Mouse (Mus musculus) forebrain, embryonic 14.5 days (tissue): ENCODE data around the gene Kctd10. TPM values are rescaled to one million over a fixed set of nuclear protein-coding genes. Genes with fewer than 3 reads are reported as not detected.
A peak's percentile ranks its signal among the peaks of the same experiment; 100 is the strongest.

ENCODE experiments used
- ATAC-seq: fragments of 200-750 bp; cut with Nextera tagmentation; 2 replicates; pipeline ENCODE4 v1.8.0; 2017; ENCODE audit warnings: mild to moderate bottlenecking, moderate library complexity
- DNase-seq: peaks from one replicate; pipeline ENCODE4 v3.0.0-alpha.2; 2015; ENCODE audit warnings: low spot score
- H3K27ac ChIP-seq: fragments of 300-500 bp; sonication (generic); 2 replicates; pipeline ENCODE4 v1.5.1; 2014; ENCODE audit warnings: low read depth, mild to moderate bottlenecking, control low read depth, low read length, moderate library complexity
- H3K27me3 ChIP-seq: fragments of 300-500 bp; sonication (generic); replicated peaks from 2 replicates; pipeline ENCODE4 v1.6.1; 2014; ENCODE audit warnings: low read length, control low read depth, mixed read lengths; ENCODE audit not compliant: control insufficient read depth, insufficient read depth
- H3K36me3 ChIP-seq: fragments of 300-500 bp; sonication (generic); 2 replicates; pipeline ENCODE4 v1.6.1; 2014; ENCODE audit warnings: low read length, control low read depth; ENCODE audit not compliant: control insufficient read depth, insufficient read depth
- H3K4me1 ChIP-seq: fragments of 300-500 bp; sonication (generic); 2 replicates; pipeline ENCODE4 v1.6.1; 2014; ENCODE audit warnings: antibody characterized with exemption, low read length, control low read depth; ENCODE audit not compliant: control insufficient read depth, insufficient read depth
- H3K4me2 ChIP-seq: fragments of 300-500 bp; sonication (generic); 2 replicates; pipeline ENCODE4 v1.6.1; 2014; ENCODE audit warnings: mild to moderate bottlenecking, control low read depth, low read length
- H3K4me3 ChIP-seq: fragments of 300-500 bp; sonication (generic); 2 replicates; pipeline ENCODE4 v1.5.1; 2014; ENCODE audit warnings: low read depth, low read length, control low read depth
- H3K9ac ChIP-seq: fragments of 300-500 bp; sonication (generic); 2 replicates; pipeline ENCODE4 v1.6.1; 2014; ENCODE audit warnings: mild to moderate bottlenecking, low read length, control low read depth, moderate library complexity
- H3K9me3 ChIP-seq: fragments of 300-500 bp; sonication (generic); replicated peaks from 2 replicates; pipeline ENCODE4 v1.6.1; 2016; ENCODE audit warnings: low read length, control low read depth, mixed read lengths; ENCODE audit not compliant: control insufficient read depth
- WGBS: fragments of 180-500 bp; shearing (Covaris S2); extraction: QIAGEN DNeasy Blood & Tissue Kit; methylation state at CpG from one replicate; pipeline ENCODE4 v1.1.7; 2014; 5-methylcytosine and 5-hydroxymethylcytosine counted together
- polyA plus RNA-seq: library from polyadenylated mRNA; unstranded; fragments of >200 nt; fragmentation: Nextera tagmentation; extraction: Ambion mirVana; gene quantifications from 2 replicates; pipeline ENCODE4 v1.2.1, GENCODE M21; 2014

Kctd10 gene
- polyA plus RNA-seq, 1 experiment from 2014 or later = 88.4 TPM

DNA sequence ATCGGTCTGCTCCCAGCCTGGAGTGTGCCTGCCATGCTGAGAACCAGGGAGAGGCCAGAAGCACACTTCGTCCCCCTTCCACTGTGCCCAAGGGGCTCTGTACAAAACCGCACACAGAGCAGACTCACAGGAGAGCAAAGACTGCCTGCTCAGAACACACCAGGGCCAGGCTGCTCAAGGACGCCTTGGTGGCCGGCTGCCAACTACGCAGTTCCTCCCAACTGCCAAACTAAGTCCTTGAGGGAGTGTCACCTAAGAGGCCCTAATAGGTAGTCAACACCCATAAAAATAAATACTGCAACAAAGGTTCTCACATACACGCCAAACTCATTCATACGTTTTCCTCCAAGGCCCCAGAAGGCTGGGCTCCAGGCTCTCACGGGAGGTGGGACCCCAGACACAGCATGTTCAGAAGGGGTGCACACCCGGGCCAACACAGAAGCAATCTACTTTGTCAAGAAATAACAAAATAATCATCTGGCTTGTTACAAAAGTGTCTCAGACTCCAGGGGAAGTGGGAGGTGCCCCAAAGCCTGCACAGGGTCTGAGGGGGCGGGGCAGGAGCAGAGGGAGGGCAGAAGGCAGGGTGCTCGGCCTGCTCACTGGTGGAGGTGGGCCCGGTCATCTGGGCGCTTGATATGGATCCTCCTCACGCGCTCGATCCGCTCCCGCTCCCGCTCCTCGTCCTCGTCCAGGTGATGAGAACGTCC, 15.1 kb downstream of the Kctd10 start:
- ATAC-seq = no peak
- Histone ChIP-seq H3K36me3 (peaks cover 90% of the 10 kb centered on the region), H3K27me3 (no peaks in the 10 kb centered on the region), H3K27ac (no peak overlapping the region), H3K4me3 (no peak overlapping the region), H3K9ac (no peak overlapping the region), H3K4me1 (no peaks in the 10 kb centered on the region), H3K4me2 (no peak overlapping the region), H3K9me3 (no peaks in the 10 kb centered on the region)
- 90% methylated on average over 23 of the region's 23 CpGs for WGBS
- no peak for DNase-seq

DNA sequence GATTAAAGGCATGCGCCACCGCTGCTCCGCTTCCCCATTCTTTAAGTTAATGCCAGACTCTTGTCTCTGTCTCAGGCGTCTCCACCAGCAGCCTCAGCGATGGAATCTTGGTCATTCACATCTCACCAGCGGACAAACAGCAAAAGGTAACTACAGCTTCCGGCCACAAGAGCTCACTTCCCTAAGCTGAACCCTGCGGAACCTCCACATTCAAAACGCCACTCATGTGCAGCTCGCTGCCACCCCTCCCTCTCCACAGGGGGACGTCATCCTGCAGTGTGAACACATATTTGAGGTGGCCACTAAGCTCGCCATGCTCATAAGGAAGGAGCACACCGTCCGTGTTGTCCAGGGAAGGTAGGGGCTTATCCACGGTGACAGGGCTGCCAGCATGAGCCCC, 19.3 kb downstream of the Kctd10 start:
- DNase-seq = no peak
- H3K27me3 ChIP-seq = no peaks in the 10 kb centered on the region
- no peak overlapping the region for H3K4me3 ChIP-seq
- no peak overlapping the region for H3K9ac ChIP-seq
- H3K27ac ChIP-seq = no peak overlapping the region
- H3K4me1 ChIP-seq = no peaks in the 10 kb centered on the region
- no peaks in the 10 kb centered on the region; the same call in 1 of the 2 replicates for H3K9me3 ChIP-seq
- ATAC-seq = no peak
- WGBS = 84% methylated on average over 15 of the region's 15 CpGs
- no peak overlapping the region for H3K4me2 ChIP-seq
- H3K36me3 ChIP-seq = peaks cover 50% of the 10 kb centered on the region

DNA sequence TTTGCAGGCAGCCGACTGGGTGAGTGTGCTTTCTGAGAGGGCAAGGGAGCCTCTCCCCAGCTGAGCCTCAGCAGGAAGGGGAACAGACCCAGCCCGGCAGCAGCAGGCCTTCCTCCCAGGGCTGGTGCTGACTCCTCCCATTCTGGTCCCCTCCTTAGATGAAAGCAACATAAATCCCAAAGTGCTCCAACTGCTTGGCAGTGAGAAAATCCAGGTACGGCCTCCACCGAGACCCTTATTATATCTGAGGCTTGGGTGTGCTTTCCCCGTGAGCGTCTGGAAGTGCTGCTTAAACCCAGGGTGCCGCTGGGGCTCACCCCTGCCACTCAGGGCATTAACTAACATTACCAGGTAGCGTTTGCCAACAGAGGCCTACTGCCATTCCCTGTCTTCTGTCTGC, 20.7 kb downstream of the Kctd10 start:
- Histone ChIP-seq H3K36me3 (peaks cover 36% of the 10 kb centered on the region), H3K4me3 (no peak overlapping the region), H3K4me1 (no peaks in the 10 kb centered on the region), H3K9me3 (no peaks in the 10 kb centered on the region; the same call in 1 of the 2 replicates), H3K4me2 (no peak overlapping the region), H3K27ac (no peak overlapping the region), H3K27me3 (no peaks in the 10 kb centered on the region), H3K9ac (no peak overlapping the region)
- 73% methylated on average over 8 of the region's 8 CpGs for WGBS
- DNase-seq (no peak), ATAC-seq (no peak)

DNA sequence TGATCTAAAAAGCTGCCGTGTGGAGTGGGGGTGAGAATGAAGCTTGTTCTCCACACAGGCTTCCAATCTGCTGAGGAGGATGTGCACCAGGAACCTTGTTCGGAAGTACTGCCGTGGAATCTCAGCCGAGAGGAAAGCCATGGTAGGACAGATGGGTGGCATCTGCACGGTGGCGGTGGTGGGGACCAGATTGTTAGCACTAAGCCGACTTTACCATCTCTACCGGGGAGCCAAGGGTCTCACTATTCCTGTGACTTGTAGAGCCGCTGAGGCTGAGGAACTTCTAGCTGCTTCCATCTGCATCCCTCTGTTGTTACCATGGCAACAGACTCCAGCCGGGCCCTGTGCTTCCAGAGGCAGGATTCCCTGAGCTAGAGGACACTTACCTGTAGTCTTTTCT, 21.5 kb downstream of the Kctd10 start:
- WGBS = 64% methylated on average over 10 of the region's 10 CpGs

DNA sequence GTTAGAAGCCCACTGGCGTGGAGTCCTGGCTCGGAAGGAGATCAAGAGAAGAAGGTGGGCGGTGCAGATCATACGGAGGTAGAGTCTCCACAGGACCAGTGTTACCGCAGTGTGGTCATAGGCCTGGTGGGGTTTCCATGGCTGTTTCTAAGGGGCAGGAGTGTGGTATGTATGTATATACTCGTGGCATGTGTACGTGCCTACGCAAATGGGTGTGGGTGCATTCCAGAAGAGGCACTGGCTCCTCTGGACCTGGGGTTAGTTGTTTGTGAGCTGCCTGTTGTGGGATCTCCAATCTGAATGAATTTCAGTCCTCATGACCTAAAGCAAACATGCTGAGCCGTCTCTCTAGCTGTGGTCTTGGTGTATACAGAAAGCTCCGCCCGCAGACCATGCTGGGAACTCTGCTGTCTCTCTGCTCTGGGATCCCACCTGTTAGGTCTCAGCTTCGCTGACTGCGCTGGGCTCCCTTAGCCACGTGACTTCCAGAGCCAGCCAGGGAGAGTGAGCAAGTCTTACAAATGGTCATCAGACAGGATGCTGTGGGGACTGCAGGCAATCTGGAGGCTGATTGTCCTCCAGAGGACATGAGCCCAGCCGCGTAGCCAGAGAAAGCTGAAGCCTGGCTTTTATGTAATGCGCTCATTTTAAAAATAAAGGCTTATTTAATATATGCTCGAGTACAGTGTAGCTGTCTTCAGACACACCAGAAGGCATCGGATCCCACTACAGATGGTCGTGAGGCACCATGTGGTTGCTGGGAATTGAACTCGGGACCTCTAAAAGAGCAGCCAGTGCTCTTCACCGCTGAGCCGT, 23.2 kb downstream of the Kctd10 start:
- H3K27ac ChIP-seq = no peak overlapping the region
- H3K4me3 ChIP-seq = no peak overlapping the region
- no peak overlapping the region for H3K4me2 ChIP-seq
- H3K27me3 ChIP-seq = no peaks in the 10 kb centered on the region
- WGBS = 50% methylated on average over 23 of the region's 23 CpGs
- ATAC-seq = peak; percentile 51; the same call in 1 of the 2 replicates
- H3K4me1 ChIP-seq = no peaks in the 10 kb centered on the region
- no peaks in the 10 kb centered on the region; the same call in 1 of the 2 replicates for H3K9me3 ChIP-seq
- DNase-seq = peak; percentile 47
- H3K9ac ChIP-seq = no peak overlapping the region
- peaks cover 13% of the 10 kb centered on the region for H3K36me3 ChIP-seq

More for the DNA sequence above, 21.5 kb downstream of the Kctd10 start:
- DNase-seq (peak; percentile 66), ATAC-seq (no peak)
- Histone ChIP-seq H3K9ac (no peak overlapping the region), H3K36me3 (peaks cover 30% of the 10 kb centered on the region), H3K9me3 (no peaks in the 10 kb centered on the region; the same call in 1 of the 2 replicates), H3K4me1 (no peaks in the 10 kb centered on the region), H3K4me2 (no peak overlapping the region), H3K4me3 (no peak overlapping the region), H3K27ac (no peak overlapping the region), H3K27me3 (no peaks in the 10 kb centered on the region)

DNA sequence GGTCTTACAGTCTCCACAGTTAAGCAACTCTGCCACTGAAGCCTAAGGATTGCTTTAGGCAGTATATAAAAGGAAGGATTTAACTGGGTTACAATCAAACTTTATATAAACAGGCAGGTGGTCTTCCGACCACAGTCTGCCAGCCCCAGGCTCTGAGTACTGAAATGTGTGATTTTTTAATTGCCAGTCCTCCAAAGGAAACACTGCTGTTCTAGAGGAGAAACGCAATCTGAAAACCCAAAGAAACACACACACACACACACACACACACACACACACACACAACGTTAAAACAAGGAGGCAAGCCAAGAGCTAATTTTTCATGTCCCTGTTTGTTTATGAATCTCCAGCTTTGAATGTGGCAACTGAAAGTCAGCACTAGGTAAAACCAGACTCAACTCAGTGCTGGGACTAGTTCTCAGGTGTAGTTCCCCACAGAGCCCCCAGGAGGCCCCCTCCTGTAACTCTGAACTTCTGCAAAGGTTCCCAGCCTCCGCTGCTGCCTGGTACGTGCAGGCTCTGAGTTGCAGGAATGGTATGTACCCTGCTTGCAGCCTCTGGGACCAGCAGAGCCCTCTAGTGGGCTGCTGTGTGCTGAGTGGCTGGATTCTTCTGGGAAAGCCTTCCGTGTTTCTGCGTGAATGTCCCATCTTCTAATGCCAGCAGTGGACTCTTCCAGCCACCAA, 23.9 kb downstream of the Kctd10 start:
- H3K27me3 ChIP-seq = no peaks in the 10 kb centered on the region
- H3K4me1 ChIP-seq = no peaks in the 10 kb centered on the region
- no peak overlapping the region for H3K9ac ChIP-seq
- 0 out of 2 replicates have a peak, but pooled peaks cover 7% of the 10 kb centered on the region for H3K36me3 ChIP-seq
- DNase-seq (peak; percentile 69), ATAC-seq (peak; percentile 56)
- WGBS = 23% methylated on average over 7 of the region's 7 CpGs
- no peak overlapping the region for H3K4me2 ChIP-seq
- H3K27ac ChIP-seq = no peak overlapping the region
- no peak overlapping the region for H3K4me3 ChIP-seq
- no peaks in the 10 kb centered on the region; the same call in 1 of the 2 replicates for H3K9me3 ChIP-seq

DNA sequence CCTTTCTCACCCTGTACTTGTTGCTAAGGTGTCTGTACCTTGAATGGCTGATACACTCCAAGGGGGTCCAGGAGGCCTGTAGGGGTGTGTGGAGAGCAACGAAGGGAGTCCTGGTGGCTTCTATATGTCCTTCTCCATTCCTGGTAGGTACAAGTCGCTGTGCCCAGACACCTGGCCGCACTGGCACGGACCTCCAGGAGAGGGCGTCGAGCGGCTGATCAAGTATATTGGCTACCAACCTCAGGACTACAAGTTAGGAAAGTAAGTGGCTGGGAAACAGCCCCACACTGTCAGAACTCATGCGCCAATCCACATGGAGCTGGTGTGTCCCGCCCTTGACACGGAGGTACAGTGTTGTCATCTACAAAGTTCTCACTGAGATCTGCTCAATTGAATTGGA, 28.8 kb downstream of the Kctd10 start:
- H3K27me3 ChIP-seq = no peaks in the 10 kb centered on the region
- no peak overlapping the region for H3K9ac ChIP-seq
- H3K4me3 ChIP-seq = no peak overlapping the region
- H3K27ac ChIP-seq = no peak overlapping the region
- no peaks in the 10 kb centered on the region for H3K36me3 ChIP-seq
- 59% methylated on average over 10 of the region's 10 CpGs for WGBS
- no peaks in the 10 kb centered on the region for H3K4me1 ChIP-seq
- no peaks in the 10 kb centered on the region; the same call in 1 of the 2 replicates for H3K9me3 ChIP-seq
- no peak overlapping the region for H3K4me2 ChIP-seq
- ATAC-seq (no peak), DNase-seq (no peak)

DNA sequence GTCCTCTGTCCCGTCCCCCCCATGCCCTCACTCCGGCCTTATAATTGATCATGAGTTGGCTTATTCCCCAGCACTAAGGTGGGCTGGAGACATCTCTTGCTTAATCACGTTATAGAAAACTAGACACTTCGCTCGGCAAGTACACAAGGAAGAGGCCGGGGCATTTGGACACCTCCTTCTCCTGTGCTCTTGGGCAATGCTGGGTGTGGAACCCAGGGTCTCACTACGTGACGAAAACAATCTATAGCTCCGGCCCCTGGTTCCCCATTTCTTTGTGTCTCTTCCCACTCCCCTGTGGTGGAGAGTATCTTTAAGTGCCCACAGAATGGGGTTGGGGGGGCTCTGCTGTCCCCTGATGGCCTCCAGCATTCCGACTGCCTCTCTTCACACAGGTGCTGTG, 33.3 kb downstream of the Kctd10 start:
- Histone ChIP-seq H3K9ac (no peak overlapping the region), H3K4me1 (no peaks in the 10 kb centered on the region), H3K27ac (no peak overlapping the region), H3K36me3 (no peaks in the 10 kb centered on the region), H3K4me3 (no peak overlapping the region), H3K4me2 (no peak overlapping the region), H3K9me3 (no peaks in the 10 kb centered on the region), H3K27me3 (no peaks in the 10 kb centered on the region)
- 82% methylated on average over 10 of the region's 10 CpGs for WGBS
- DNase-seq (no peak), ATAC-seq (no peak)
